In genomic region chr5:147435224-147435623, GRCm38 (mm10) we compare ENCODE assay signal across 8 mouse cellular contexts. TPM values are rescaled to one million over a fixed set of nuclear protein-coding genes. Genes with fewer than 3 reads are reported as not detected.
DNase-seq lines count a peak whose midpoint lies in the region; TF ChIP-seq lines count a peak whose summit lies in the region.

No protein-coding gene starts in this region.

- DNase-seq in gastrocnemius, adult 2 months, result peak; percentile 33
- no peak for DNase-seq in gastrocnemius, postnatal 14 days
- DNase-seq in CD4-positive helper T cell, adult 2 months (ENCODE audit: low read depth, low spot score), result peak; percentile 25
- peak; percentile 95 to 98 for DNase-seq in cerebellum, postnatal 14 days
- DNase-seq in kidney, postnatal 14 days, result peak; percentile 87
- DNase-seq in naive thymus-derived CD4-positive, alpha-beta T cell, adult 2 months (ENCODE audit: low read depth), result peak; percentile 53
- DNase-seq in spleen, adult 12 weeks (ENCODE audit: low spot score), result no peak
- DNase-seq in adipocyte (ENCODE audit: low spot score), result no peak

- peak overlapping the region; percentile 29 for H3K27ac ChIP-seq in gastrocnemius, adult 2 months

- no peak for TF ChIP-seq CTCF in gastrocnemius, adult 2 months (IDR thresholded peaks at IDR 0.05)

- peak overlapping the region; percentile 4; the same call in 1 of the 2 replicates for H3K4me3 ChIP-seq in gastrocnemius, adult 2 months

- intact Hi-C loops in gastrocnemius, adult 2 months (cut with DNase I), result no loop called here
- intact Hi-C loops in gastrocnemius, postnatal 14 days (cut with DNase I; ENCODE audit: low total_unique reads), result loop anchor here (10.0 kb wide), 1 partner anchor 110 kb away; no protein-coding TSS in a partner anchor

RNA-seq across cellular contexts. Expression of gene Pan3, which starts 5.3 kb away (rescaled TPM):
- total RNA-seq in gastrocnemius, adult 2 months (2021), result 10 to 100 TPM; 17.4 to 29.3 TPM
- 10 to 100 TPM; 22.2 to 31.3 TPM for total RNA-seq in gastrocnemius, postnatal 14 days (2021)

RNA-seq across cellular contexts. Expression of gene Flt3, which starts 34.9 kb away (rescaled TPM):
- total RNA-seq in gastrocnemius, adult 2 months (2021), result not detected
- not detected for total RNA-seq in gastrocnemius, postnatal 14 days (2021)

Comparison
In these comparisons a context has a peak if more than half of its experiments do, and no peak if none do; other contexts are left out.
1. DNase-seq: peak in gastrocnemius, adult 2 months (single experiment), CD4-positive helper T cell, adult 2 months (single experiment), cerebellum, postnatal 14 days (2 of 2), kidney, postnatal 14 days (single experiment) and naive thymus-derived CD4-positive, alpha-beta T cell, adult 2 months (single experiment); none in gastrocnemius, postnatal 14 days (single experiment), spleen, adult 12 weeks (single experiment) and adipocyte (single experiment).